1 mouse cellular context compared by ENCODE assay signal in the genomic region with DNA sequence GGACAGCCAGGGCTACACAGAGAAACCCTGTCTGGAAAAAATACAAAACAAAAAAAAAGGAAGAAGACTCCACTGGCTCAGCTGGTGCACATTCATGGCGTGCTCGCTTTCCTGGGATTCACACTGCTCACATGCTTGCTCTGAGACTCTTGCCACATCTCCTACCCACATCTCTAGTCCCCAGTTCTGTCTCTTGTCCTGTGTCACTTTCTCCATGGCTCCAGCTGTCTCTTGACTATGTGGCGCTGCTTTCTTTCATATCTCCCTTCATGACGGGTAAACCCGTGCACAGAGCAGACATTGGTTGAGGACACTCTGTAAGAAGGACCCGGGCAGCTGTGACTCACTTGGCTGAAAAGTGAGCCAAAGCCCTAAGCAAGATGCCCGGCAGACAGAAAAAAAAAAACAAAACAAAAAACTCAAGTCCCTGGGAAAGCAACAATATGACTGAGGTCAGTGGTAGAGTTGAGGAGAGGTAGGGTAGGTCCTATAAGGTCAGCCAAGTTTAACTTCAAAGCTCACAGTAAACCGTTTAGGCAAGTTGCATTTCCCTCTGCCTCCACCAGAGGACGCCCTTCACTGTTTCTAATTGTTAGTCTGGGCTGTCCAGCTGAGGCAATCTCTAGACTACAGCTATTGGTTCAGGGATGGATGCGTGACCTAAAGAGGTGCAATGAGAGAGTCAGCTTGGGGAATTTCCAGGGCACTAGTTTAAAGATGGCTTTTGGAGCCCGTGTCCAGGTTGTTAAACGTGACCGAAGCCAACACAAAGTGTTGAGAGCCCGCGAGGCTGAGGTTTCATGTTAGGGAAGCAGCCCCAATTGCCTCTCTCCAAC.
TF ChIP-seq lines count a peak whose summit lies in the region.

No protein-coding gene starts in this region.

TF ChIP-seq in MEL, 35 proteins besides CTCF, POLR2A, EP300 and RAD21 (continued from another document):
- TF ChIP-seq POLR2AphosphoS2 (IDR thresholded peaks at IDR 0.05; ENCODE audit: low read length) (no peak), BHLHE40 (IDR thresholded peaks at IDR 0.05; ENCODE audit: borderline replicate concordance, low read depth, low read length) (no peak), MYB (IDR thresholded peaks at IDR 0.05; ENCODE audit: low read depth, low read length) (no peak)
